Mouse (Mus musculus): ENCODE data around the gene Homer2.

GRCm38 (mm10) chr7:81592686-81593085 is 114.6 kb downstream of the Homer2 start:
- TF ChIP-seq CTCF (conservative IDR thresholded peaks at IDR 0.05; ENCODE audit: insufficient read depth, insufficient read length, low read depth, low read length) (no peak), POLR2A (IDR thresholded peaks at IDR 0.05; ENCODE audit: low read depth, low read length) (no peak)

All from kidney, adult 2 months (tissue).